Mouse (Mus musculus): ENCODE results near the gene Gmppa.

- TF ChIP-seq CTCF (conservative IDR thresholded peaks at IDR 0.05; ENCODE audit: low read length) (no peak), POU5F1 (IDR thresholded peaks at IDR 0.05; ENCODE audit: borderline replicate concordance, low read length) (no peak)
These were observed 13.9 kb upstream of the Gmppa start for GRCm38 (mm10) chr1:75421794-75422193.

All from E14TG2a.4 (cell line).